Mouse (Mus musculus) embryonic facial prominence, embryonic 12.5 days (tissue): ENCODE data around the gene Leo1. TPM values are rescaled to one million over a fixed set of nuclear protein-coding genes. Genes with fewer than 3 reads are reported as not detected.
A peak's percentile ranks its signal among the peaks of the same experiment; 100 is the strongest.
"Not testable (repeated sequence)": the region's sequence is repeated elsewhere in the genome, so short reads cannot be mapped to it uniquely, and the experiment has no call there.

Experiments used
- ATAC-seq: fragments of 200-750 bp; cut with Nextera tagmentation; 2 replicates; pipeline ENCODE4 v1.8.0; 2017; ENCODE audit not compliant: insufficient number of reproducible peaks, insufficient read depth, low FRiP score, low TSS enrichment
- H3K27ac ChIP-seq: fragments of 300-500 bp; sonication (generic); 2 replicates; pipeline ENCODE4 v1.5.1; 2016; ENCODE audit warnings: mild to moderate bottlenecking
- H3K27me3 ChIP-seq: fragments of 300-500 bp; sonication (generic); 2 replicates; pipeline ENCODE4 v1.6.1; 2016; ENCODE audit warnings: mild to moderate bottlenecking, moderate library complexity
- H3K36me3 ChIP-seq: fragments of 300-500 bp; sonication (generic); 2 replicates; pipeline ENCODE4 v1.6.1; 2016; ENCODE audit warnings: mild to moderate bottlenecking
- H3K4me1 ChIP-seq: fragments of 300-500 bp; sonication (generic); 2 replicates; pipeline ENCODE4 v1.6.1; 2016
- H3K4me2 ChIP-seq: fragments of 300-500 bp; sonication (generic); replicated peaks from 2 replicates; pipeline ENCODE4 v1.6.1; 2016; ENCODE audit warnings: mild to moderate bottlenecking, moderate library complexity
- H3K4me3 ChIP-seq: fragments of 300-500 bp; sonication (generic); 2 replicates; pipeline ENCODE4 v1.5.1; 2016; ENCODE audit warnings: mild to moderate bottlenecking
- H3K9ac ChIP-seq: fragments of 300-500 bp; sonication (generic); 2 replicates; pipeline ENCODE4 v1.6.1; 2016; ENCODE audit warnings: mild to moderate bottlenecking, moderate library complexity
- H3K9me3 ChIP-seq: fragments of 300-500 bp; sonication (generic); 2 replicates; pipeline ENCODE4 v1.6.1; 2016; ENCODE audit warnings: mild to moderate bottlenecking, moderate library complexity
- WGBS: fragments of 180-500 bp; shearing (Covaris S2); methylation state at CpG from one replicate; pipeline ENCODE4 v1.1.7; 2016; 5-methylcytosine and 5-hydroxymethylcytosine counted together
- polyA plus RNA-seq: library from polyadenylated mRNA; unstranded; fragments of >200 nt; fragmentation: Nextera tagmentation; extraction: Ambion mirVana; gene quantifications from 2 replicates; pipeline ENCODE4 v1.2.1, GENCODE M21; 2016

The Leo1 gene
- polyA plus RNA-seq, 1 experiment from 2014 or later = 53.5 TPM

DNA sequence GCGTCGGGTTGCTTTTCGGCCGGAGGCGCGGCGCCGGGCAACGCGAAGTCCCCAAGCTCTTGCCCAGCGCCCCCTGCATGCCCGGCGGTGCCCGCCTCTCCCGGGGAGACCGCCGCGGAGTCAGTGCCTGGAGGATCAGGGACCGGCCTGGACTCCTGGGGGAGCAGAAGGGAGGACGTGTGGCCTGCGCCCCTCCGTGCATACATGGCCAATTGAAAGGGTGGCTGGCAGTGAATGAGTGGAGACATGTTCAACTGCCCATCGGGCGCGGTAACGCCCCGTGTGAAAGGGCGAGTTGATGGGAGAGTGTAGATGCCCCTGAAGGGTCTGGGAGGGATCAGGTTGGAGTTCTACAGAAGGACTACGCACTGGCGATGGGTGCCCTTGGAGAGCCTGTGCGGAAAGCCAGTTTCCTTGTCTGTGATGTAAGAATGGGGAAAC is 387 bp downstream of the Leo1 start:
- peaks cover 15% of the 10 kb centered on the region for H3K36me3 ChIP-seq
- peaks cover 11% of the 10 kb centered on the region for H3K4me1 ChIP-seq
- WGBS = under 1% methylated on average over 31 of the region's 31 CpGs
- peak overlapping the region; percentile 79 for H3K4me3 ChIP-seq
- peak overlapping the region; percentile 78 for H3K4me2 ChIP-seq
- no peaks in the 10 kb centered on the region for H3K9me3 ChIP-seq
- H3K27ac ChIP-seq = peak overlapping the region; percentile 85
- H3K27me3 ChIP-seq = no peaks in the 10 kb centered on the region
- ATAC-seq = peak; percentile 81
- peak overlapping the region; percentile 82 for H3K9ac ChIP-seq

DNA sequence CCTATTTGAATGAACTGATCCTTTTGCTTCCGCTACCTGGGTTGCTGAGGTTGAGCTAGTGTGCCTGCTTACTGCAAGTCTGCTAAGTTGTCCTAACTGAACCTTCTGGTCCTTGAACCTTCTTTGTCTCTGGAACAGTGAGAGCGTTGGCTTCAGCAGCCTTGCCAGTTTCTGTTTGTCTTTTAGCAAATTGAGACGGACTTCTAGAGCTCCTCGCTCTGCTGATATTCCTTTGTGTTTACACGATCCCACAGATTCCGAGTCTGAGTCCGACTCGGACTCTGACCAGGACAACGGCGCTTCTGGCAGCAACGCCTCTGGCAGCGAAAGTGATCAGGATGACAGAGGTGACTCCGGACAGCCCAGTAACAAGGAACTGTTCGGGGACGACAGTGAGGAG is 3.7 kb downstream of the Leo1 start:
- Histone ChIP-seq H3K9me3 (no peaks in the 10 kb centered on the region), H3K4me3 (no peak overlapping the region), H3K4me2 (no peak overlapping the region), H3K9ac (no peak overlapping the region), H3K36me3 (peaks cover 44% of the 10 kb centered on the region), H3K27me3 (no peaks in the 10 kb centered on the region), H3K27ac (no peak overlapping the region), H3K4me1 (peaks cover 11% of the 10 kb centered on the region)
- ATAC-seq = no peak
- 90% methylated on average over 15 of the region's 15 CpGs for WGBS

GRCm38 (mm10) chr9:75446574-75446973 is 5.2 kb downstream of the Leo1 start:
- H3K27me3 ChIP-seq, H3K9ac ChIP-seq, ATAC-seq, H3K9me3 ChIP-seq, H3K27ac ChIP-seq, H3K4me2 ChIP-seq, H3K4me3 ChIP-seq: not testable (repeated sequence)
- peaks cover 11% of the 10 kb centered on the region for H3K4me1 ChIP-seq
- H3K36me3 ChIP-seq = peaks cover 52% of the 10 kb centered on the region
- WGBS = 89% methylated on average over 10 of the region's 10 CpGs

- Histone ChIP-seq H3K27ac (no peak overlapping the region), H3K9me3 (no peaks in the 10 kb centered on the region), H3K4me1 (peaks cover 1% of the 10 kb centered on the region; the same call in 1 of the 2 replicates), H3K4me2 (no peak overlapping the region), H3K9ac (no peak overlapping the region), H3K27me3 (no peaks in the 10 kb centered on the region), H3K36me3 (peaks cover 63% of the 10 kb centered on the region), H3K4me3 (no peak overlapping the region)
- whole genome bisulfite sequencing = 73% methylated on average over 3 of the region's 3 CpGs
- ATAC-seq = no peak
Measured at GRCm38 (mm10) chr9:75448021-75448420, 6.7 kb downstream of the Leo1 start.

DNA sequence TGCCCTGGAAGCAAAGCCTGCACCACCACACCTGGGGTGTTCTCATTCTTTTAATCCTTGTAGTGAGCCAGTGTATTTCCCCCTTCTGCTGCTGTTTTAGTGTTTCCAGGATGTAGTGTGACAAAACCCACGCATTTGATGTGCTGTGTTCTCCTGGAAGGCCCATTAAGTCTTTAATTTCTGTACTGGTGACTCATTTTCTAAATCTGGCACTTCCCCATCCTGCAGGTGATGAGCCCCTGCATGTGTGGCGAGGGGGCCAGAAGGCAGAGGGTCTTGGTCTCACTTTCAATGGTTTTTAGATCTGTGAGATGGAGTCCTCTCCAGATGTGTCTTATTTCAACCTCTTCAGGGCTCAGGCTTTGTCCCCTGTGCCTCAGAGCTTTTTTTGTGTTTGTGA is 12.7 kb downstream of the Leo1 start:
- 91% methylated on average over 2 of the region's 2 CpGs for WGBS
- peaks cover 87% of the 10 kb centered on the region for H3K36me3 ChIP-seq
- no peak overlapping the region for H3K27ac ChIP-seq
- no peak overlapping the region for H3K4me3 ChIP-seq
- H3K9me3 ChIP-seq = no peaks in the 10 kb centered on the region
- no peaks in the 10 kb centered on the region for H3K4me1 ChIP-seq
- H3K27me3 ChIP-seq = no peaks in the 10 kb centered on the region
- no peak for ATAC-seq
- H3K9ac ChIP-seq = no peak overlapping the region
- H3K4me2 ChIP-seq = no peak overlapping the region

DNA sequence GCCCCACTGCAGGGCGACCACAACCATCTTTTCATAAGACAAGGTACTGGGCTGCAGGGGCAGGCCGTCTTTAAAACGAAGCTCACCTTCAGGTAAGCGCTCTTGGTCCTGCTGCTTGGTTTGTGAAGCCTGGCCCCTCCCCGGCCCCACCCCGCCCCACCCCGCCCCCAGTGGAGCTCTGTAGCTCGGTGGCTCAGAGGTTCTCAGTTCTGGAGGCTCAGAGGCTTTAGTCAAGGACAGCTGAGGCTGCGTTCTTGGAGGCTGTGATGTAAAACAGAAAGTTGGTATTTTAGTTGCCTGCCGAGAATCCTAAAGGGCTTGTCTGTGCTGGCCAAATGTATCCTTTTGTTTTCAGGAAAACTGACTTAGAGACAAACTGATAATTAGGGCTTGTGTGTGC is 14.4 kb downstream of the Leo1 start:
- no peak overlapping the region for H3K4me3 ChIP-seq
- H3K4me1 ChIP-seq = no peaks in the 10 kb centered on the region
- H3K9ac ChIP-seq = no peak overlapping the region
- H3K27me3 ChIP-seq = no peaks in the 10 kb centered on the region
- H3K9me3 ChIP-seq = no peaks in the 10 kb centered on the region
- peaks cover 94% of the 10 kb centered on the region for H3K36me3 ChIP-seq
- no peak overlapping the region for H3K4me2 ChIP-seq
- no peak overlapping the region for H3K27ac ChIP-seq
- no peak for ATAC-seq
- 82% methylated on average over 10 of the region's 10 CpGs for WGBS

DNA sequence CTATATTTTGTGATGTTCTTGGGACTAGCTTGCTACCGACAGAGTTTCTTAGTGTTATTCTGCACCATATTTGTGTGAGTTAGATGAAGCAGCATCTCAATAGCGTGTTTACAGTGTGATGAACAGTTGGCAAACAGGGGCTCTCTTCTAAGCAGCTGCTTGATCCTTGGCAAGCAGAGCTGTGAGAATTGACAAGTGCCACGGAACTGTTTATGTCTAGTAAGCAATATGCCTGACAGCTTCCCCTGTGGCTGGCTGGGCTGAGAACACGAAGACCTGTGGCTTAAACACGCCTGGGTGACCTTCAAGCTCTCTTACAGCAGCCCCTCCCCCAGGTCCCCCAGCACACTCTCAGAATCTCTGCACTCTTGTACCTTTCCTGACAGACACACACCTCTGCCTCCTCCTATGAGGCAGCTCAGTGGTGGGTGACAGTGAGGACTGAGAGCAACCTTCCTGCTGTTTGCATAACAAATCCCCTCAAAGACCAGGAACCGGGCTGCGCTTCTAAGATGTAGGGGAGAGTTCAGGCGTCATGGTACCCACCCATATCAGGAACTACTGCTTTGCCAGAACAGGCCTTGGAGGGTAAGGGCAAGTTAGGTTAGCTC is 21.8 kb downstream of the Leo1 start:
- 84% methylated on average over 8 of the region's 8 CpGs for WGBS
- H3K27ac ChIP-seq = no peak overlapping the region
- H3K9me3 ChIP-seq = no peaks in the 10 kb centered on the region
- no peak overlapping the region for H3K4me3 ChIP-seq
- no peaks in the 10 kb centered on the region for H3K27me3 ChIP-seq
- H3K9ac ChIP-seq = no peak overlapping the region
- ATAC-seq = no peak
- peaks cover 91% of the 10 kb centered on the region for H3K36me3 ChIP-seq
- no peak overlapping the region for H3K4me2 ChIP-seq
- H3K4me1 ChIP-seq = no peaks in the 10 kb centered on the region

GRCm38 (mm10) chr9:75465856-75466255 is 24.5 kb downstream of the Leo1 start:
- H3K4me1 ChIP-seq = no peaks in the 10 kb centered on the region
- H3K36me3 ChIP-seq = peaks cover 73% of the 10 kb centered on the region
- WGBS = 93% methylated on average over 9 of the region's 9 CpGs
- H3K9ac ChIP-seq = no peak overlapping the region
- H3K27me3 ChIP-seq = no peaks in the 10 kb centered on the region
- no peaks in the 10 kb centered on the region for H3K9me3 ChIP-seq
- no peak for ATAC-seq
- H3K4me2 ChIP-seq = no peak overlapping the region
- no peak overlapping the region for H3K27ac ChIP-seq
- no peak overlapping the region for H3K4me3 ChIP-seq

- no peak for ATAC-seq
Measured at GRCm38 (mm10) chr9:75466641-75467040, 25.3 kb downstream of the Leo1 start.

DNA sequence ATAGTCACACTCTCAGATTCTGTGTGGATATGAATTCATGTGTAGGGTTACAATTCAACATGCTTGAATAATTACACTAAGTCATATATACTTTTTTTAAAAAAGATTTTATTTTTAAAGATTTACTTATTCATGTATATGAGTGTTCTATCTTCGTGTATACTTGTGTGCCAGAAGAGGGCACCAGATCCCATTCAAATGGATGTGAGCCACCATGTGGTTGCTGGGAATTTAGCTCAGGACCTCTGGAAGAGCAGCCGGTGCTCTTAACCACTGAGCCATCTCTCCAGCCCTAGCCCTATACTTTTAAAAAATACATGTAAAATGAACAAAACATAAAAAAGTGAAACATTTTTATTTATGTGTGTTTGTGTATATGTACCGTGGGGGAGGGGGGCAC is 26.3 kb downstream of the Leo1 start:
- Histone ChIP-seq H3K9me3 (no peaks in the 10 kb centered on the region), H3K9ac (no peak overlapping the region), H3K27me3 (no peaks in the 10 kb centered on the region), H3K36me3 (peaks cover 69% of the 10 kb centered on the region), H3K4me2 (no peak overlapping the region), H3K4me1 (no peaks in the 10 kb centered on the region), H3K4me3 (no peak overlapping the region), H3K27ac (no peak overlapping the region)
- ATAC-seq = no peak
- WGBS = 96% methylated on average over 3 of the region's 3 CpGs

More at GRCm38 (mm10) chr9:75466641-75467040, 25.3 kb downstream of the Leo1 start:
- Histone ChIP-seq H3K27ac (no peak overlapping the region), H3K9ac (no peak overlapping the region), H3K4me2 (no peak overlapping the region), H3K27me3 (no peaks in the 10 kb centered on the region), H3K36me3 (peaks cover 70% of the 10 kb centered on the region), H3K9me3 (no peaks in the 10 kb centered on the region), H3K4me1 (no peaks in the 10 kb centered on the region), H3K4me3 (no peak overlapping the region)
- 91% methylated on average over 4 of the region's 4 CpGs for WGBS

- 71% methylated on average over 14 of the region's 14 CpGs for WGBS
- peaks cover 62% of the 10 kb centered on the region for H3K36me3 ChIP-seq
Measured at GRCm38 (mm10) chr9:75468297-75468696, 27.0 kb downstream of the Leo1 start.

DNA sequence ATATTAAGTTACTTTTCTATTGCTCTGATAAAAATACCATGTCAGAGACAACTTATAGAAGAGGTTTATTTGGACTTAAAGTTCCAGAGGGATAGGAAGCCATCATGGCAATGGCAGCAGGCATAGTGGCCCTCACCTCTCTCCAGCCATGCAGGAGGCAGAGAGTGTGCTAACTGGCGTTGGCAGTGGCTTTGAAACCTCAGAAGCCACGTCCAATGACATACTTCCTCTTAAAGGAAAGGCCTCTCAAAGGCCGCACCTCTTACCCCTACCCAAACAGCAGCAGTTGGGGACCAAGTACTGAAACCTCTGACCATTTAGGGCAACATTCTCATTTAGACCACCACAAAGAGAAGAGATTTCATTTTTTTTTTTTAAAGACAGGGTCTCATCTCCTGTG is 35.9 kb downstream of the Leo1 start:
- H3K9me3 ChIP-seq = no peaks in the 10 kb centered on the region
- no peaks in the 10 kb centered on the region for H3K27me3 ChIP-seq
- 67% methylated on average over 3 of the region's 3 CpGs for WGBS

More at GRCm38 (mm10) chr9:75468297-75468696, 27.0 kb downstream of the Leo1 start:
- H3K27ac ChIP-seq = no peak overlapping the region
- H3K27me3 ChIP-seq = no peaks in the 10 kb centered on the region
- no peak overlapping the region for H3K9ac ChIP-seq
- no peaks in the 10 kb centered on the region for H3K9me3 ChIP-seq
- H3K4me3 ChIP-seq = no peak overlapping the region
- no peaks in the 10 kb centered on the region for H3K4me1 ChIP-seq
- H3K4me2 ChIP-seq = no peak overlapping the region
- no peak for ATAC-seq

More for the DNA sequence above, 35.9 kb downstream of the Leo1 start:
- no peak overlapping the region for H3K4me2 ChIP-seq
- peaks cover 7% of the 10 kb centered on the region; the same call in 1 of the 2 replicates for H3K36me3 ChIP-seq
- no peak for ATAC-seq
- H3K4me1 ChIP-seq = peaks cover 3% of the 10 kb centered on the region; the same call in 1 of the 2 replicates
- H3K9ac ChIP-seq = no peak overlapping the region
- H3K4me3 ChIP-seq = no peak overlapping the region
- H3K27ac ChIP-seq = no peak overlapping the region
